Mouse (Mus musculus): ENCODE data around the gene Casp2. TPM values are rescaled to one million over a fixed set of nuclear protein-coding genes. Genes with fewer than 3 reads are reported as not detected.

Gene Casp2
- total RNA-seq, 2 experiments from 2014 or later: 19.3 to 30.2 TPM

DNA sequence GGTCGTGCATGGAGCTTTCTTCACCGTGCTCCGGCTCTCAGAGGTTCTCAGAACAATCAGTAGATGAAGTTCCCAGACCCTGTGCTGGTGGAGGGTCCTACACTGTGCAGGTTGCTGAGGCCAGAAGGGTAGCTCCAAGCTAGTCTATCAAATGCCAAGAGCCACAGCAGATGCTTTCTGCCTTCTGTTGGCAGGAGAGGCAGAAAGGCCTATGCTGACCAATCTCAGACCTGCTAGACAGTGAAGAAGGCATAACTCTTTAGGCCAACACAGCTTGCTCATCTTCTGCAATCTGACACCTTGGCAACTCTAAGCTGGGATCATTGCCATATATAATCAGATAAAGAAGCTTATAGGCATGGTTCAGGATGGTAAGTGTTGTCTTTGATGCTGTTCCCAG lies 65.4 kb downstream of the Casp2 start:
- intact Hi-C loops (cut with DNase I): no loop called here
- DNase-seq (ENCODE audit: low spot score in 2 of 2): no peak

- intact Hi-C loops (cut with DNase I): no loop called here
- DNase-seq (ENCODE audit: low spot score in 2 of 2): no peak
Measured at GRCm38 (mm10) chr6:42330946-42331345, 66.2 kb downstream of the Casp2 start.

Other genes starting within 250 kb of the Casp2 start
- not detected for gene Sva, start 226.6 kb upstream of the Casp2 start, total RNA-seq (2021)
- not detected for gene Tas2r139, start 124.0 kb upstream of the Casp2 start, total RNA-seq (2021)
- not detected for gene Tas2r144, start 49.7 kb upstream of the Casp2 start, total RNA-seq (2021)
- gene Gstk1, start 19.1 kb upstream of the Casp2 start, total RNA-seq (2021): 10 to 100 TPM; 11.3 to 11.6 TPM
- gene Tmem139, start 3.0 kb upstream of the Casp2 start, total RNA-seq (2021): not detected
- gene Clcn1, start 21.7 kb downstream of the Casp2 start, total RNA-seq (2021): 1 to 10 TPM; 2.4 to 6.2 TPM
- gene Fam131b, start 59.7 kb downstream of the Casp2 start, total RNA-seq (2021): 100 to 1,000 TPM; 112 to 133 TPM
- gene Zyx, start 84.6 kb downstream of the Casp2 start, total RNA-seq (2021): 10 to 100 TPM; 49.4 to 60.8 TPM
- under 1 TPM; 0.18 to 0.30 TPM for gene Epha1, start 108.3 kb downstream of the Casp2 start, total RNA-seq (2021)
- under 1 TPM in 1 of 2 experiments, not detected in 1; 0.48 TPM for gene Tas2r143, start 135.3 kb downstream of the Casp2 start, total RNA-seq (2021)
- gene Tas2r135, start 140.4 kb downstream of the Casp2 start, total RNA-seq (2021): not detected
- gene Tas2r126, start 169.6 kb downstream of the Casp2 start, total RNA-seq (2021): not detected
- gene Olfr458, start 200.2 kb downstream of the Casp2 start, total RNA-seq (2021): not detected
- gene Olfr457, start 211.3 kb downstream of the Casp2 start, total RNA-seq (2021): not detected
- gene Olfr456, start 222.2 kb downstream of the Casp2 start, total RNA-seq (2021): not detected

All from left cerebral cortex, postnatal 36 days (tissue).